Mouse (Mus musculus) C3H10T1/2 (cell line): ENCODE results near the gene Olfr916. TPM values are rescaled to one million over a fixed set of nuclear protein-coding genes. Genes with fewer than 3 reads are reported as not detected.

ENCODE experiments used
- polyA plus RNA-seq, 2 experiments: library from polyadenylated mRNA; unstranded; fragments of >200 nt; fragmentation: generic; extraction: Trizol; gene quantifications; one replicate each; pipeline ENCODE4 v1.2.1; 2012; ENCODE audit warnings: missing spikeins in 2 of 2

The Olfr916 gene
- not detected for polyA plus RNA-seq

DNA sequence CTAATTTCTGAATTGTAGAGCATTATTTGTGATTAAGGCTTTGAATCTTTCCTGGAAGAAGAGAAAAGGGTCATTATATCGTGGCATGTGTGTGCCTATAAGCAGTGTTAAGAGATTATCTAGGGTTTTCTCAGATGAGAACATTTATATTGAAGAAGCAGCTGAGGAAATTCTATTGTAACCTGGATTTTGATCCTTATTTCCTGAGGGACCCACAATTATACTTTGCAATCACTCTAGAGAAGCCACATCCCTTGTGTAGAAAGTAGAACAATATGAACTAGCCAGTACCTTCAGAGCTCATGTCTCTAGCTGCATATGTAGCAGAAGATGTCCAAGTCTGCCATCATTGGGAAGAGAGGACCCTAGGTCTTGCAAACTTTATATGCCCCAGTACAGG lies at the start of gene Olfr916:
Olfr916 (minus strand) TSS at position 101 of the 400 bp plus-strand sequence.

DNA sequence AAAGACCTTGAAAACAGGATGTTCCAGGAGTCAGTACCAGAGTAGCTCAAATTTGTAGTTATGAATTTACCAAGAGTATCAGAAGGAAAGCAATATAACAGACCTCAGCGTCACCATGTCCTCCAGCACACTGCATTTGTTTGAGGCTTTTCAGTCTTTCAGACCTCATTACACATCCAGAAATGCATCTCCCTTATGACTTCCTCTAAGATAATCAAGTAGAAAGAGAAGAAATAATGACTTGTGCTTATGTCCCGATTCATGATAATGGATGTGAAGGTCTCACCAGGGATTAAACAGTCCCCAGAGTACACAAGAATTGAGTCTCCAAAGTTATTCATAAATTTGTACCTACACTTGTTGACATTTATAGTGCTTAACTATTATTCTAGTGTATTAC lies 14.8 kb upstream of the Olfr916 start, which contains the start of gene Olfr918:
Olfr918 (minus strand) TSS at position 101 of the 400 bp plus-strand sequence.

DNA sequence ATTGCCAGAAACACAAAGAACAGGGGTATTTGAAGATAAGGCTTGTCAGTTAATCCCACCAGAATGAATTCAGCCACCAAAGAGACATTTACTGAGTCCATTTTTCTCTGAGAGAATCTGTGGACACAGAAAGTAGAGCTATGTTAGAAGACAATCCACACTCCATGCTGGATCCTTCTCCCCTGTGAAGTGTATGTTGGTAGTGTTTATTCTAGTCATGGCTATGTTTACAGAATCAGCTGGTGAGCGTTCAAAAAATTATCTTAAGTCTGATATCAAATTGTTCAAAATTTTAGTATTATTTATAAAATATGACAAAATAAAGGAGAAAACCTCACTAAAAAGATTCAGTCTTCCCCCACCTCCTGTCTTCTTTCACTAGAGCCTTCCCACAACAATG lies 6.1 kb upstream of the Olfr916 start, which contains the start of gene Olfr917:
Olfr917 (minus strand) TSS at position 101 of the 400 bp plus-strand sequence.

Other genes with a start within 250 kb of the Olfr916 start
- not detected for gene Olfr901, start 230.4 kb downstream of the Olfr916 start, polyA plus RNA-seq
- gene Olfr902, start 212.2 kb downstream of the Olfr916 start, polyA plus RNA-seq, result not detected
- gene Olfr904, start 196.7 kb downstream of the Olfr916 start, polyA plus RNA-seq, result not detected
- gene Olfr905, start 188.8 kb downstream of the Olfr916 start, polyA plus RNA-seq, result not detected
- gene Olfr906, start 172.8 kb downstream of the Olfr916 start, polyA plus RNA-seq, result not detected
- gene Olfr907, start 164.1 kb downstream of the Olfr916 start, polyA plus RNA-seq, result not detected
- gene Olfr911-ps1, start 138.3 kb downstream of the Olfr916 start, polyA plus RNA-seq, result not detected
- gene Olfr910, start 122.0 kb downstream of the Olfr916 start, polyA plus RNA-seq, result not detected
- not detected for gene Olfr912, start 79.7 kb downstream of the Olfr916 start, polyA plus RNA-seq
- gene Olfr913, start 67.1 kb downstream of the Olfr916 start, polyA plus RNA-seq, result not detected
- not detected for gene Olfr914, start 54.8 kb downstream of the Olfr916 start, polyA plus RNA-seq
- not detected for gene Olfr917, start 6.0 kb upstream of the Olfr916 start, polyA plus RNA-seq
- not detected for gene Olfr918, start 14.7 kb upstream of the Olfr916 start, polyA plus RNA-seq
- gene Olfr919, start 43.8 kb upstream of the Olfr916 start, polyA plus RNA-seq, result not detected
- 10 to 100 TPM in 1 of 2 experiments, 1 to 10 TPM in 1; 1.2 to 22.6 TPM for gene Vwa5a, start 58.4 kb upstream of the Olfr916 start, polyA plus RNA-seq
- gene Olfr920, start 92.4 kb upstream of the Olfr916 start, polyA plus RNA-seq, result under 1 TPM in 1 of 2 experiments, not detected in 1; 0.04 TPM
- not detected for gene Olfr921, start 113.2 kb upstream of the Olfr916 start, polyA plus RNA-seq
- gene Olfr922, start 154.7 kb upstream of the Olfr916 start, polyA plus RNA-seq, result not detected
- not detected for gene Olfr923, start 166.7 kb upstream of the Olfr916 start, polyA plus RNA-seq
- gene Olfr924, start 184.6 kb upstream of the Olfr916 start, polyA plus RNA-seq, result not detected
- gene Olfr26, start 195.2 kb upstream of the Olfr916 start, polyA plus RNA-seq, result not detected
- not detected for gene Olfr926, start 217.3 kb upstream of the Olfr916 start, polyA plus RNA-seq